Mouse (Mus musculus) urinary bladder, postnatal 10 days (tissue): ENCODE data around the gene Zfp865.
"Not testable (repeated sequence)": the region's sequence is repeated elsewhere in the genome, so short reads cannot be mapped to it uniquely, and the experiment has no call there.

Source experiments
- DNase-seq: peaks from one replicate; pipeline ENCODE4 v3.0.0; 2022; ENCODE audit warnings: low spot score

Zfp865 gene

GRCm38 (mm10) chr7:5020000-5020681 lies at the start of gene Zfp865, which contains the start of gene Ccdc106:
Zfp865 (plus strand) TSS chr7:5020376.
Ccdc106 (plus strand) TSS chr7:5020553.
- DNase-seq, result peak; percentile 93

- DNase-seq, result no peak
Measured at GRCm38 (mm10) chr7:4971068-4971467, 49.1 kb upstream of the Zfp865 start, which contains the start of gene Sbk3. Sbk3 (minus strand) TSS chr7:4971168.

- DNase-seq, result no peak
Measured at GRCm38 (mm10) chr7:4971710-4972109, 48.5 kb upstream of the Zfp865 start.

- DNase-seq, result no peak
Measured at GRCm38 (mm10) chr7:4972321-4973047, 47.7 kb upstream of the Zfp865 start.

- DNase-seq, result no peak
Measured at GRCm38 (mm10) chr7:4975455-4975854, 44.7 kb upstream of the Zfp865 start.

- DNase-seq, result no peak
Measured at GRCm38 (mm10) chr7:4976832-4977231, 43.3 kb upstream of the Zfp865 start.

GRCm38 (mm10) chr7:4988250-4988649 lies 31.9 kb upstream of the Zfp865 start:
- DNase-seq, result no peak

GRCm38 (mm10) chr7:4993347-4993998 lies 26.7 kb upstream of the Zfp865 start:
- DNase-seq, result no peak

GRCm38 (mm10) chr7:4993999-4994788 lies 26.0 kb upstream of the Zfp865 start:
- no peak for DNase-seq

- DNase-seq, result no peak
Measured at GRCm38 (mm10) chr7:4995268-4996002, 24.7 kb upstream of the Zfp865 start.

GRCm38 (mm10) chr7:4996003-4996895 lies 23.9 kb upstream of the Zfp865 start, which contains the start of gene Zfp579:
Zfp579 (minus strand) TSS chr7:4996158.
- DNase-seq, result peak; percentile 82

- no peak for DNase-seq
Measured at GRCm38 (mm10) chr7:4996934-4997333, 23.2 kb upstream of the Zfp865 start.

GRCm38 (mm10) chr7:4999876-5000275 lies 20.3 kb upstream of the Zfp865 start:
- DNase-seq, result no peak

GRCm38 (mm10) chr7:5002876-5003275 lies 17.3 kb upstream of the Zfp865 start:
- not testable (repeated sequence) for DNase-seq

- no peak for DNase-seq
Measured at GRCm38 (mm10) chr7:5008229-5008628, 11.9 kb upstream of the Zfp865 start.

- no peak for DNase-seq
Measured at GRCm38 (mm10) chr7:5012681-5013513, 7.3 kb upstream of the Zfp865 start.

- DNase-seq, result peak; percentile 88
Measured at GRCm38 (mm10) chr7:5014251-5015117, 5.7 kb upstream of the Zfp865 start, which contains the start of the genes Zfp524 and Fiz1. Zfp524 (plus strand) TSS chr7:5014415. Fiz1 (minus strand) TSS chr7:5014697.
